Mouse (Mus musculus): Measurements from ENCODE around the gene Fam129a. TPM values are rescaled to one million over a fixed set of nuclear protein-coding genes. Genes with fewer than 3 reads are reported as not detected.

Fam129a gene
- polyA plus RNA-seq, 1 experiment from 2014 or later: 4.4 TPM

DNA sequence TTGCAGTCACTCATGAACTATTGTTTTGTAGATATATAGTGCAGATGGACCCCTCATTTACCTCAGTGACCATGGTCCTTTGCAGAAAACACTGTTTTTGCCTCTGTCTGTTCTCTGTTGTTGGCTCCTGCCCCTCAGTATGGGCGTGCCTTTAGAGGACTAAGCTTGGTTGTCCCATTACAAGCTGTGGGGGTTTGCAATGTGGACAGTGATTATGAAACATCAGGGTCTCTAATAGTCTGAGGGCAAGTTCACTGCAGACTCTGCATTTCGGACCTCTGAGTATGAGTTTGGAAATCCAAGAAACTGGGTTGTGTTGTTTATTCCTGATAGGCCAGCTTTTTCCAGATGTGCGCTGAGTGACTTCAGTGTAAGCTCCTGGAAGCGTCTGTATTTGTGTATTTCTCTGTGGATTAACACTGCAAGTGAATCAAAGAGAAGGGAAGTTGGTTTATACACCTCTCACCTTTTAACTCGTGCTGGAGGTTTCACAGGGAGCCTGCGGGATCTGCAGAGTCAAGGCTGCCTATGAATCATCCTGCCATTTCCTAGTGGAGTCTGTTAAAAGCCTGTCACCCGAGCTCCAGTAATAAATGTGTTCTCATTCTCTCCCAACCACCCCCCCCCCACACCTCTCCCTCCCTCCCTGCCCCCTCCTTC lies 58.7 kb downstream of the Fam129a start:
- WGBS: 51% methylated on average over 7 of the region's 7 CpGs
- Histone ChIP-seq H3K27me3 (replicated peaks) (no peaks in the 10 kb centered on the region), H3K4me3 (no peak overlapping the region), H3K27ac (ENCODE audit: poor library complexity, severe bottlenecking) (no peak overlapping the region), H3K4me1 (replicated peaks) (peaks cover 7% of the 10 kb centered on the region), H3K9me3 (replicated peaks) (no peaks in the 10 kb centered on the region), H3K9ac (no peak overlapping the region), H3K36me3 (no peaks in the 10 kb centered on the region), H3K4me2 (no peak overlapping the region)
- no peak for ATAC-seq (ENCODE audit: insufficient number of reproducible peaks, low FRiP score)

DNA sequence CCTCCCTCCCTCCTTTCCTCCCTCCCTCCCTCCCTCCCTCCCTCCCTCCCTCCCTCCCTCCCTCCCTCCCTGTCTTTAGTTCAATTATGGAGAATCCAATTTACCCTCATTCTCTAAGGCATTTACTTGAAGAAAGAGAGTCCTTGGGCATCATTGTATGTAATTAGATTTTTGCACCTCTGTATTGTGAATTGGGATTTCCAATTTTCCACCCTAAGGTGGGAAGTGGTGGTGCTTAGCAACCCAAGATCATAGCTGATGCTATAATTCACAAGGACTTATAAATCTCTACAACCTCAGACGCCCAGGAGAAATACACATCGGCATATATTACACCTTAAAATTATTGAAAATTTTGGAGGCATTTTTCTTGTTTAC lies 59.3 kb downstream of the Fam129a start:
- H3K36me3 ChIP-seq: no peaks in the 10 kb centered on the region
- H3K27me3 ChIP-seq (replicated peaks): no peaks in the 10 kb centered on the region
- ATAC-seq (ENCODE audit: insufficient number of reproducible peaks, low FRiP score): no peak
- no peak overlapping the region for H3K4me3 ChIP-seq
- WGBS: 84% methylated on average over 2 of the region's 2 CpGs
- no peak overlapping the region for H3K9ac ChIP-seq
- peaks cover 7% of the 10 kb centered on the region for H3K4me1 ChIP-seq (replicated peaks)
- H3K4me2 ChIP-seq: no peak overlapping the region
- no peaks in the 10 kb centered on the region for H3K9me3 ChIP-seq (replicated peaks)
- H3K27ac ChIP-seq (ENCODE audit: poor library complexity, severe bottlenecking): no peak overlapping the region

DNA sequence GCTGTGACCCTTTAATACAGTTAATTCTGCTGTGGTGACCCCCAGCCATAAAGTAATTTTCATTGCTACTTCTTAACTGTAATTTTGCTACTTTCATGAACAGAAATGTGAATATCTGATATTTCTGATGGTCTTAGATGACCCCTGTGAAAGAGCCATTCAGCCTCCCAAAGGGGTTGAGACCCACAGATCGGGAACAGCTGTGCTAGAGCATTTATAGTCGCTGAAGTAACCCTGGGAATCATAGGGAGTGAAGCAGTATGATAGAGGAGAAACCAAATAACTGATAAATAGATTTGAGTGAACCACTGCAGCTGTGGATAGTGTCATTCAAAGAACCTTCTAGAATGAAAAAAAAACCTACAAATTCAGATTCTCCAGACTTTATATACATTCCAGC lies 60.1 kb downstream of the Fam129a start:
- Histone ChIP-seq H3K9me3 (replicated peaks) (no peaks in the 10 kb centered on the region), H3K4me2 (no peak overlapping the region), H3K27me3 (replicated peaks) (no peaks in the 10 kb centered on the region), H3K9ac (no peak overlapping the region), H3K4me3 (no peak overlapping the region), H3K4me1 (replicated peaks) (peaks cover 7% of the 10 kb centered on the region), H3K27ac (ENCODE audit: poor library complexity, severe bottlenecking) (no peak overlapping the region), H3K36me3 (no peaks in the 10 kb centered on the region)
- 55% methylated on average over 2 of the region's 2 CpGs for WGBS
- no peak for ATAC-seq (ENCODE audit: insufficient number of reproducible peaks, low FRiP score)

DNA sequence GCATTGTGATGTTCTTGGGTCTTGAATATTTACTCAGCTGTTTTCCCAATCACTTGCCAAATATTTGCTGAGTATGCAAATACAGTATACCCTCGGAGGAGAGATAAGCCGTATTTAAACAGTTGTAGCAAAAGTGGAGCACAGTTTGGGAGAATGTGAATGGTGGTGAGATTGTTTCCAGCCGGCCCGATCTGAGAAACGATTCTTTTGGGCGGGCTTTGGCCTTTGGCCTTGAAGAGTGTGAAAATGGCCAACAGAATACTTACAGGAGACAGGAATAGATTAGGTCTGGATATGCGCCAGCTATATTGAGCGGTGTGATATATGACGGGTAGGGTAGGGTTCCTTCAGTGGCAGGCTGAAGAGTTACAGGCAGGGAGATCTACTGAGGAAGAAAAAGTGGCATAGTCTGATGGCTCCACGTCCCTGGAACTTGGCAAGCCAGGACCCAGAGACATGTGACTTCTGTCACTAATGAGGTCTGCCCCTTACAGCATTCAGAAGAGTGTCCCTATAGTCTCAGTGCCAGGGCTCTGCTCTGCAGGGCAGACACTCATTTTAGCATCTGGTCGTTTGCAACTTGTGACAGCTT lies 60.8 kb downstream of the Fam129a start:
- ATAC-seq (ENCODE audit: insufficient number of reproducible peaks, low FRiP score): no peak

DNA sequence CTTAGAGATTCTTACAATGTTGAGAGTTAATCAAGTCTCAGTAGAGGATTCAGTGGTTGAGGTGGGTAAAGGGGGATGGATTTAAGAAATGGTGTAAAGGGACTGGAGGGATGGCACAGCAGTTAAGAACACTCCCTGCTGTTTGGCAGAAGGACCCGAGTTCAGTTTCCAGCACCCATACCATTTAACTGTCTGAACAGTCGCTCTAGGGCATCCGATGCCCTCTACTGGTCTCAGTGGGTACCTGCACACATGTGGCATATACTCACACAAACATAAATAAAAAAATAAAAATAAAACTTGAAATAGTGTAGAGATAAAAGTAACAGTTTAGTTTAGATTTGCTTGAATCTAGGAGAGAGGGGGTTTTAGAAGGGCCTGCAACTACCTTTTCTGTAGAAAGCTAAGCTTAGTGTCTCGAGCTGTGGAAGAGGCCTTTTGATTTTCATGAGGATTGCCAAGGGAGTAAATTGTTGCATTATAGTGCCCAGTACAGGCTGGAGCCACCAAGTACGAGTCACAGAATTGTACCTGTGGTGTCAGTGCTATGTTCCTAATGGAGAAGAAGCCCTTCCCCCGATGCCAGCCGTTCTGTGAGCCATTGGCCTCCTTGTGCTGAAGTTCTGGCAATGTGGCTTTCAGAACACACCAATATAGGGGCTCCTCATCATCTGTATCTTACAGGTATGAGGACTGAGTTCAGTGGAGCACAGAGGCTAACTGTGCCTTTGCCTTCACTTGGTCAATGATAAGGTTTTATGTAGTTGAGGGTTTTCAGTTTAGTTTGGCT lies 61.8 kb downstream of the Fam129a start:
- Histone ChIP-seq H3K4me1 (replicated peaks) (peaks cover 7% of the 10 kb centered on the region), H3K4me2 (no peak overlapping the region), H3K9ac (no peak overlapping the region), H3K4me3 (no peak overlapping the region), H3K27me3 (replicated peaks) (no peaks in the 10 kb centered on the region), H3K9me3 (replicated peaks) (no peaks in the 10 kb centered on the region), H3K27ac (ENCODE audit: poor library complexity, severe bottlenecking) (no peak overlapping the region), H3K36me3 (no peaks in the 10 kb centered on the region)
- WGBS: 93% methylated on average over 7 of the region's 7 CpGs
- no peak for ATAC-seq (ENCODE audit: insufficient number of reproducible peaks, low FRiP score)

More for the DNA sequence above, 60.8 kb downstream of the Fam129a start:
- H3K27ac ChIP-seq (ENCODE audit: poor library complexity, severe bottlenecking): no peak overlapping the region
- no peaks in the 10 kb centered on the region for H3K36me3 ChIP-seq
- H3K4me1 ChIP-seq (replicated peaks): peaks cover 7% of the 10 kb centered on the region
- H3K4me3 ChIP-seq: no peak overlapping the region
- no peaks in the 10 kb centered on the region for H3K9me3 ChIP-seq (replicated peaks)
- no peak overlapping the region for H3K4me2 ChIP-seq
- H3K9ac ChIP-seq: no peak overlapping the region
- H3K27me3 ChIP-seq (replicated peaks): no peaks in the 10 kb centered on the region
- WGBS: 46% methylated on average over 11 of the region's 11 CpGs

DNA sequence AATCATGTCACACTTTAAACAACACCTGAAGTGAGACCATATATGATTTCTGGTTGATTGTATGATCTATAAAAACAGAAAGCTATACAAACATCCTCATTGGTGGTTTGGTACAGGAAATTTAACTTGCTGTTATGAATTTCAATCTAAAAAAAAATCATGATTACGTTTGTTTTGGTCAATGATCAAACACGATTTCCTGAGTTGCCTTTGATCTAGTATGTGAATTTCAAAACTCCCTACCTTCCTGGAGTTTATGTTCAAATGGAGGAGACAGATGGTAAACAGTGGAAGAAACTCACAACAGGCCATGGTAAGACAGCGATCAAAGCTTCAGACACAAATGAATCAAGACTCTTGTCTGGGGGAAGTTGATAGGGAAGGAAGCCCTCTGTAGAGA lies 65.7 kb downstream of the Fam129a start:
- Histone ChIP-seq H3K9ac (no peak overlapping the region), H3K4me3 (no peak overlapping the region), H3K4me2 (no peak overlapping the region), H3K27ac (ENCODE audit: poor library complexity, severe bottlenecking) (no peak overlapping the region), H3K4me1 (replicated peaks) (peaks cover 4% of the 10 kb centered on the region), H3K9me3 (replicated peaks) (peaks cover 4% of the 10 kb centered on the region; the same call in 1 of the 2 replicates), H3K27me3 (replicated peaks) (no peaks in the 10 kb centered on the region), H3K36me3 (peaks cover 4% of the 10 kb centered on the region; the same call in 1 of the 2 replicates)
- WGBS: 76% methylated on average over 3 of the region's 3 CpGs
- ATAC-seq (ENCODE audit: insufficient number of reproducible peaks, low FRiP score): no peak

DNA sequence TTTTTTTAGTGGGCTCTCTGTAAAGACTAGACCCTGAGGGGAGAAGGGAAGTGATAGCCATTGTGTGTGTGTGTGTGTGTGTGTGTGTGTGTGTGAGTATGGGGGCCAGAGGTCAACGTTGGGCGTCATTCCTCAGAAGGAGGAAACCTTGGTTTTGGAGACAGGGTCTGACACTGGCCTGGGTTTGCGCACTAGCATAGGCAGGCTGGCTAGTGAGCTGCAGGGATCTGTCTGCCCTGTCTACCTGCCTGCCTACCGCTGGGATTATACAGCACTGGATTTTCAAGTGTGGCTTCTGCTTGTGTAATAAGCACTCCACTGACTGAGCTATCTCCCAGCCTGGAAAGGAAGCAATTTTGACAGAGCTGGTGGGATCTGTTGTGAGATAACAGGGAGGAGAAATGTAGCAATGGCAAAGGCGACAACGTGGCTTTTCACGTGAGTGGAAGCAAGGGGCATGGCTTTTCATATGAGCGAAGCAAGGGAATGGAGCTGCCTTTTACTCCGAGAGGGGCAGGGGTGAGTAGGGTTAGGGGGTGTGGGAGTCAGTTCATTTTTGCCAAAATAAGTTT lies 66.5 kb downstream of the Fam129a start:
- ATAC-seq (ENCODE audit: insufficient number of reproducible peaks, low FRiP score): no peak
- Histone ChIP-seq H3K9ac (no peak overlapping the region), H3K36me3 (peaks cover 4% of the 10 kb centered on the region; the same call in 1 of the 2 replicates), H3K4me3 (no peak overlapping the region), H3K9me3 (replicated peaks) (peaks cover 4% of the 10 kb centered on the region; the same call in 1 of the 2 replicates), H3K4me2 (no peak overlapping the region), H3K4me1 (replicated peaks) (no peaks in the 10 kb centered on the region), H3K27me3 (replicated peaks) (no peaks in the 10 kb centered on the region), H3K27ac (ENCODE audit: poor library complexity, severe bottlenecking) (no peak overlapping the region)
- 75% methylated on average over 9 of the region's 9 CpGs for WGBS

DNA sequence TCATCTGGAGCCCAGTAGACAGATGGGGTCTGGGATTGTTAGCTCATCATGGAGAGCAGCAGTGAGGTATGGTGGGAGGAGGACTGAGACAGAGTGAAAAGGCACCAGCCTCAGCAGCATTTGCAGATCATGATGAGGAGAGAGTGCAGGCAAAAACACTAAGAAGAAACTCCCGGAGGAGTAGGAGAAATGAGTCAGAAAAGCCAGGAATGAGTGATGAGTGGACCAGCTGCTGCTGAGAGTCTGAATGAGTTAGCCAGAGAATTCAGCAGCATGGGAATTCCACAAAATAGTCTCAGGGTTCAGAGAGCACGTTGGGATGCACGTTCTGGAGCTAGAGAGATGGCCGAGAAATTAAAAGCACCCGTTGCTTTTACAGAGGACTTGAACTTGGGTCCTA lies 67.4 kb downstream of the Fam129a start:
- Histone ChIP-seq H3K4me2 (no peak overlapping the region), H3K9me3 (replicated peaks) (peaks cover 4% of the 10 kb centered on the region; the same call in 1 of the 2 replicates), H3K4me1 (replicated peaks) (no peaks in the 10 kb centered on the region), H3K4me3 (no peak overlapping the region), H3K27ac (ENCODE audit: poor library complexity, severe bottlenecking) (no peak overlapping the region), H3K36me3 (peaks cover 4% of the 10 kb centered on the region; the same call in 1 of the 2 replicates), H3K27me3 (replicated peaks) (no peaks in the 10 kb centered on the region), H3K9ac (no peak overlapping the region)
- 83% methylated on average over 5 of the region's 5 CpGs for WGBS
- ATAC-seq (ENCODE audit: insufficient number of reproducible peaks, low FRiP score): no peak

DNA sequence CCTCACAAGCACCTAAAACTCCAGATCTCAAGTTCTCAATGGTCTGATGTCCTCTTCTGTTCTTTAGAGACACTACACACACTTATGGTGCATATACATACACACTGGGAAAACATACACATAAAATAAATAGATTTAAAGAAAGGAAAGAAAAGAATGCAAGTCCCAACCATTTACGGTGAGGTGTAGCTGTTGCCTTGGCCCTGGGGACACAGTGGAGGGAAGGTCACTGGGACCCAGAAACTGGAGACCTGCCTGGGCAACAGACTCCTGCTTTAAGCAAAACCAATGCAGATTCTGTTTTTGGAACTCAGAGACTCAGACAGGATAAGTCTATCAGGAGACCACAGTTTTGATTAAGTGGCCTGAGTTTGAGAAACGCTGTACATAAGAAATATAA lies 67.8 kb downstream of the Fam129a start:
- ATAC-seq (ENCODE audit: insufficient number of reproducible peaks, low FRiP score): no peak
- peaks cover 4% of the 10 kb centered on the region; the same call in 1 of the 2 replicates for H3K36me3 ChIP-seq
- H3K27ac ChIP-seq (ENCODE audit: poor library complexity, severe bottlenecking): no peak overlapping the region
- H3K4me2 ChIP-seq: no peak overlapping the region
- no peak overlapping the region for H3K4me3 ChIP-seq
- H3K27me3 ChIP-seq (replicated peaks): no peaks in the 10 kb centered on the region
- no peak overlapping the region for H3K9ac ChIP-seq
- WGBS: 88% methylated on average over 2 of the region's 2 CpGs
- peaks cover 4% of the 10 kb centered on the region; the same call in 1 of the 2 replicates for H3K9me3 ChIP-seq (replicated peaks)
- H3K4me1 ChIP-seq (replicated peaks): peaks cover 1% of the 10 kb centered on the region

DNA sequence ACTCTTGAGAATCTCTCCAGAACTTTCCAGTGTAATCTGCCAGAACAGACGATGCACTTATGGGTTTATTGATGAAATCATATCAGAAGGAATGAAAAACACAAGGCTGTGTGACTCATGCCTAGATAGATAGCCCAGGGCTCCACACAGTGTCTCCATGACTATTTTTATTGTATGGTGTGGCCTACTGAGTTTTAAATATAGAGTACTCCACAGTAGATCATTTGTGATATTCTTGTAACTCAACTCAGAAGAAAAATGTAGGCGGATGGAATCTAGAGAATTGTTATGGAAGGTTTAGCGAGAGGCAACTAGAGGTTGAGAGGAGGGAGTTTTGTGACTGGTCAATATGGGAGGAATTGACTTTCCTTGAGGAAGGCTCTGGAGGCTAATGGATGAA lies 75.4 kb downstream of the Fam129a start:
- Histone ChIP-seq H3K9ac (no peak overlapping the region), H3K27me3 (replicated peaks) (no peaks in the 10 kb centered on the region), H3K4me1 (replicated peaks) (peaks cover 8% of the 10 kb centered on the region), H3K36me3 (no peaks in the 10 kb centered on the region), H3K4me2 (no peak overlapping the region), H3K27ac (ENCODE audit: poor library complexity, severe bottlenecking) (no peak overlapping the region), H3K4me3 (no peak overlapping the region), H3K9me3 (replicated peaks) (no peaks in the 10 kb centered on the region)
- no peak for ATAC-seq (ENCODE audit: insufficient number of reproducible peaks, low FRiP score)
- WGBS: 60% methylated on average over 3 of the region's 3 CpGs

DNA sequence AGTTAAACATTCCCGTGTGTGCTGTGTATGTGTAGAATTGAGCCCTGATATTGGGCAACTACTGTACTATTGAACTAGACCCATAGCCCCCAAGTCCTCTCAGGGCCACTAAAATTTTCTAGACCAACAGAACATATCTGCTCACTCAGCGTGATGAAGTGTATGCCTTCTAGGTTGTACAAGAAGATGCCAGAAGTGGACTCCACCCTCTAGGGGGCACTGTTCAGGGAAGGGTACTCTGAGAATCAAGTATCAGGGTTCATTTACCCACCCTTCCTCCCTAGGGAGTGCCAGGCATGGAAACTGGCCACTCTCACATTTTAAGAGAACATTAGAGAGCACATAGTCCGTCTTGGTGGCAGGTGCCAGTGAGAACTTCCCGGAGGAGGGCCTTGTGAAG lies 77.1 kb downstream of the Fam129a start:
- Histone ChIP-seq H3K27ac (ENCODE audit: poor library complexity, severe bottlenecking) (no peak overlapping the region), H3K36me3 (no peaks in the 10 kb centered on the region), H3K27me3 (replicated peaks) (no peaks in the 10 kb centered on the region), H3K9ac (no peak overlapping the region), H3K9me3 (replicated peaks) (no peaks in the 10 kb centered on the region), H3K4me1 (replicated peaks) (peaks cover 8% of the 10 kb centered on the region), H3K4me3 (no peak overlapping the region), H3K4me2 (no peak overlapping the region)
- 86% methylated on average over 4 of the region's 4 CpGs for WGBS
- ATAC-seq (ENCODE audit: insufficient number of reproducible peaks, low FRiP score): no peak

All from heart, embryonic 12.5 days (tissue).